Mouse (Mus musculus) hindbrain, embryonic 16.5 days (tissue): ENCODE data around the gene Mxd1. TPM values are rescaled to one million over a fixed set of nuclear protein-coding genes. Genes with fewer than 3 reads are reported as not detected.

Experiments used
- ATAC-seq: fragments of 200-750 bp; cut with Nextera tagmentation; 2 replicates; pipeline ENCODE4 v1.8.0; 2017; ENCODE audit warnings: moderate TSS enrichment, moderate library complexity
- H3K27ac ChIP-seq: fragments of 300-500 bp; sonication (generic); 2 replicates; pipeline ENCODE4 v1.5.1; 2014; ENCODE audit warnings: low read depth, mild to moderate bottlenecking, control low read depth, low read length, moderate library complexity
- H3K27me3 ChIP-seq: fragments of 300-500 bp; sonication (generic); replicated peaks from 2 replicates; pipeline ENCODE4 v1.6.1; 2014; ENCODE audit warnings: low read length; ENCODE audit not compliant: control insufficient read depth, insufficient read depth
- H3K36me3 ChIP-seq: fragments of 300-500 bp; sonication (generic); 2 replicates; pipeline ENCODE4 v1.6.1; 2014; ENCODE audit warnings: mild to moderate bottlenecking, low read length, moderate library complexity, mixed read lengths; ENCODE audit not compliant: control insufficient read depth, insufficient read depth
- H3K4me1 ChIP-seq: fragments of 300-500 bp; sonication (generic); 2 replicates; pipeline ENCODE4 v1.6.1; 2014; ENCODE audit warnings: low read depth, low read length; ENCODE audit not compliant: control insufficient read depth, insufficient read depth
- H3K4me2 ChIP-seq: fragments of 300-500 bp; sonication (generic); 2 replicates; pipeline ENCODE4 v1.6.1; 2014; ENCODE audit warnings: mild to moderate bottlenecking, low read length, control low read depth, moderate library complexity
- H3K4me3 ChIP-seq: fragments of 300-500 bp; sonication (generic); 2 replicates; pipeline ENCODE4 v1.5.1; 2014; ENCODE audit warnings: mild to moderate bottlenecking, low read length, control low read depth, moderate library complexity
- H3K9ac ChIP-seq: fragments of 300-500 bp; sonication (generic); 2 replicates; pipeline ENCODE4 v1.6.1; 2014; ENCODE audit warnings: low read depth, mild to moderate bottlenecking, control low read depth, low read length, moderate library complexity
- H3K9me3 ChIP-seq: fragments of 300-500 bp; sonication (generic); 2 replicates; pipeline ENCODE4 v1.6.1; 2014; ENCODE audit warnings: mild to moderate bottlenecking, low read length, moderate library complexity; ENCODE audit not compliant: control insufficient read depth
- WGBS: fragments of 180-500 bp; shearing (Covaris S2); extraction: QIAGEN DNeasy Blood & Tissue Kit; methylation state at CpG from one replicate; pipeline ENCODE4 v1.1.7; 2014; 5-methylcytosine and 5-hydroxymethylcytosine counted together
- polyA plus RNA-seq: library from polyadenylated mRNA; unstranded; fragments of >200 nt; fragmentation: Nextera tagmentation; extraction: Ambion mirVana; gene quantifications from 2 replicates; pipeline ENCODE4 v1.2.1, GENCODE M21; 2015

Mxd1 gene
- polyA plus RNA-seq, 1 experiment from 2014 or later = 16.1 TPM

DNA sequence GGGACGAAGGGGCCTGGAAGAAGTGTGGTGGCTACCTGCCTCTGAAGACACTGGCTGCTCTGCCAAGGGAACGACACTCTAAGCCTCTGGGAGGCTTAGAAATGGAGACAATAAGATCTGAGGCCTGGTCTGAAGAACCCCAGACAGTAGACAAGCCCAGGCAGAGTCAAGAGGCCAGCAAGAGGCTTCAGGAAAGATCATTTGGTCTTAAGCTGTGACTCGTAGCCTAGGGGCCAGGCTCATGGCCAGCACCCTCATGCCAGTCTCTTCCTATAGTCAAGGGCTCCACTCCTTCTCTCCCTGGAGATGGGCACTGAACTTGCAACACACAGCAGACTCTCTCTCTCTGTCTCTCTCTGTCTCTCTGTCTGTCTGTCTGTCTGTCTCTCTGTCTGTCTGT lies 28.8 kb downstream of the Mxd1 start:
- no peaks in the 10 kb centered on the region for H3K9me3 ChIP-seq
- no peaks in the 10 kb centered on the region for H3K27me3 ChIP-seq
- no peaks in the 10 kb centered on the region for H3K36me3 ChIP-seq
- H3K4me2 ChIP-seq = no peak overlapping the region
- no peak overlapping the region for H3K9ac ChIP-seq
- no peak for ATAC-seq
- WGBS = 83% methylated on average over 3 of the region's 3 CpGs
- no peak overlapping the region for H3K4me3 ChIP-seq
- no peak overlapping the region for H3K27ac ChIP-seq
- H3K4me1 ChIP-seq = no peaks in the 10 kb centered on the region

DNA sequence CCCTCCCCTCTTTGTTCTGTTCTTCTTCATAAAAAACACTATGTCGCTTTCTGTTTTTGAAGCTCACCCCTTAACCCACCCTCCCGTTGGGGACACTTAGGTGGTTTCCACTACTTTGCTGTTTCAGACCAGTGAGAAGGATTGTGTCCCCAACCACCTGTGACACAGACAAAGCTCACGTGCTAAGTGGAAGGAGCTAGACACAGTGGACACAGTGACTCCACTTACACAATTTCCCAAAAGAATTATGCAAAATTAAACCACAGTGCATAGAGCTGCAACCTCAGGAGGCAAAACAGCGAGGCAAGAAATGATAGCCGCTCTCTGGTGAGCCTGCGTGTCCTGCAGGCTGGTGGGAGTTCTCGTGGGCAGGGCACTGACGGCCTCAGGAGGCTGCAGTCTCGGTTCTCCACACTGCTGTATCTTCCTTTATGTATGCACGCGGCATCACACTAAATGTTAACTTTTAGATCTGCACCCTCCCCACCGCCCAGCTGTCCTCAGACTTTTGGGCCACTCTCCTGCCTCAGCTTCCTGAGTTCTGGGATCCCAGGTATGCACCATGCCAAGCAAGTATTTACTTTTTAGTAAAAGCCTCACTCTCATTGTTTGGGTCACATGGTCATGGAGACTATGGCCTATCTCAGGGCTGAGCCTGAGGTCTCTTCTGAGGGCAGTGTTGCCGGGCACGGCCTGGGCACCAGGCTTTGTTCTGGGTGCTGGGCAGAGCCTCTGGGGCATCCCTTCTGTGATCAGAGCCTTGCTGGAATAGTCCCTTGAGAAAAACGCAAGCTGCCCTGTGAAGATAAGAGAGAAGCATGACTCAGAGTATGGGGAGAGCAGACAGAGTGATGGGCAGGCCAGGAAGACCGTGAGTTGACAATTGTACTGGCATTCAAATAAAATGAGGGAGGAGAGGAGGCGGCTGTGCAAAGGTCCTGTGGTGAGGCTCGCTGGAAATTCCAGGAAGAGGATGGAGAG lies 29.5 kb downstream of the Mxd1 start:
- ATAC-seq = no peak
- 83% methylated on average over 18 of the region's 18 CpGs for WGBS

DNA sequence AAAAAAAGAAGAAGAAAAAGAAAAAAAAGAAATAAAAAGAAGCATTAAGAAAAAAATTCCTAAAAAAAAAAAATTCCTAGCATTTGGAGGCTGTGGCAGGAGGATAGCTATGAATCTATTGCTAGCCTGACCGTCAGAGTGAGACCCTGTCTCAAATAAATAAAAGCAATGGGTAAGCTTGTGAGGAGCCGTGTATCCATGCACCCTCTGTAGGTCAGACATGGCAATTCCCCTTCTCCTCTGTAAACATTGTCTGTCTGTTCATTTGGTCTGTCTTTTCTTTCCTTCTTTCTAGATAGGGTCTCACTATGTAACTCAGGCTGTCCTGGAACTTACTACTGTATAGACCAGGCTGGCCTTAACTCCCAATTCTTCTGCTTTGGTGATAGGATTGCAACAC lies 30.5 kb downstream of the Mxd1 start:
- no peaks in the 10 kb centered on the region for H3K4me1 ChIP-seq
- no peak overlapping the region for H3K27ac ChIP-seq
- H3K36me3 ChIP-seq = no peaks in the 10 kb centered on the region
- WGBS = 24% methylated on average over 2 of the region's 2 CpGs
- H3K27me3 ChIP-seq = no peaks in the 10 kb centered on the region
- ATAC-seq = no peak
- no peak overlapping the region for H3K4me2 ChIP-seq
- H3K9ac ChIP-seq = no peak overlapping the region
- H3K9me3 ChIP-seq = no peaks in the 10 kb centered on the region
- H3K4me3 ChIP-seq = no peak overlapping the region

More for the DNA sequence above, 29.5 kb downstream of the Mxd1 start:
- Histone ChIP-seq H3K4me2 (no peak overlapping the region), H3K9ac (no peak overlapping the region), H3K27ac (no peak overlapping the region), H3K36me3 (no peaks in the 10 kb centered on the region), H3K4me1 (no peaks in the 10 kb centered on the region), H3K9me3 (no peaks in the 10 kb centered on the region), H3K4me3 (no peak overlapping the region), H3K27me3 (no peaks in the 10 kb centered on the region)

DNA sequence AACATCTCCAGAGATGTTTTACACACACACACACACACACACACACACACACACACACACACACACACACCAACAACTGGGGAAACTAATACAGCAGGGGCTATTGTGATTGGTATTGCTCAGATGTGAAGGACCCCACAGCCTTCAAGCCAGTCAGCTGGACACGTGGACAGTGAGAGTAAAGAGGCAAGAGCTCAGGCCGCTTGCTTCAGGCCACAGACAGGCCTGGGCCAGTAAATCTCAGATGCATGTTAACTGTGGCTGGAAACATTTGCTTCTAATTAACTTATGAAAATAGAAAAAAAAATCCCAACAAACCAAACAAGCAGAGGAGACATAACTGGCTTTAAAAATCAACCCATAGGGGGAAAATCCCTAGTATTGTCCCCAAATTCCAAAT lies 31.1 kb downstream of the Mxd1 start:
- WGBS = 79% methylated on average over 2 of the region's 2 CpGs

DNA sequence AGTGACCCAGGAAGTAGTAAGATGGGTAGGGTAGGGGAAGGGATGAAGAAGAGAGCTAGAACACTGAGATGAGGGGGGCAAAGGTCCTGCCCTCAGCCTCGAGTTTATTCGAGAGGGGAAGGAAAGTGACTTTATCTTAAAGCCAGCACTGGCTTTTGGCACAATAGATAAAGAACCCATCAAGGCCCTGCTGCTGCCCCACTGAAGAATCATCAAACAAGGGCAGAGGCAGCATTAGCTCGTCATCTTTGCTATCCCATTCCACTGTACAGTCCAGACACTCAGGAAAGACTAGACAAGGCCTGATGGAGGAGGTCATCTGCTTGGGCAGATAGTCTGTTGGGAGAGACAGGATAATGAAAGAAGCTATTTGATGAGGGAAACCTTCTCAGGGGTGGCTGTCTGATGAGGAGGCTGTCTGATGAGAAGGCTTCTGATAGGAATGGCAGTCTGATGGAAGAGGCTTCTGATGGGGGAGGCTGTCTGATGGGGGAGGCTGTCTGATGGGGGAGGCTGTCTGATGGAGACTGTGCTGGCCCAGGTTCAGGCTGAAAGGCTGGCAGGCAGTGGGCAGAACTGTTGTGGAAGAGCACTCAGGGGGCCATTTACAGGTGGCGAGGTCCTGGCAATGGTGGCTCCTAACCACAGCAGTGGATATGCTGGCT lies 31.7 kb downstream of the Mxd1 start:
- Histone ChIP-seq H3K27ac (no peak overlapping the region), H3K4me2 (no peak overlapping the region), H3K4me3 (no peak overlapping the region), H3K9ac (no peak overlapping the region), H3K36me3 (no peaks in the 10 kb centered on the region), H3K4me1 (no peaks in the 10 kb centered on the region), H3K27me3 (no peaks in the 10 kb centered on the region), H3K9me3 (no peaks in the 10 kb centered on the region)
- ATAC-seq = no peak
- 66% methylated on average over 4 of the region's 4 CpGs for WGBS

More for the DNA sequence above, 31.1 kb downstream of the Mxd1 start:
- H3K36me3 ChIP-seq = no peaks in the 10 kb centered on the region
- no peaks in the 10 kb centered on the region for H3K9me3 ChIP-seq
- no peak overlapping the region for H3K9ac ChIP-seq
- H3K27me3 ChIP-seq = no peaks in the 10 kb centered on the region
- H3K4me1 ChIP-seq = no peaks in the 10 kb centered on the region
- no peak overlapping the region for H3K27ac ChIP-seq
- no peak overlapping the region for H3K4me3 ChIP-seq
- H3K4me2 ChIP-seq = no peak overlapping the region
- no peak for ATAC-seq

DNA sequence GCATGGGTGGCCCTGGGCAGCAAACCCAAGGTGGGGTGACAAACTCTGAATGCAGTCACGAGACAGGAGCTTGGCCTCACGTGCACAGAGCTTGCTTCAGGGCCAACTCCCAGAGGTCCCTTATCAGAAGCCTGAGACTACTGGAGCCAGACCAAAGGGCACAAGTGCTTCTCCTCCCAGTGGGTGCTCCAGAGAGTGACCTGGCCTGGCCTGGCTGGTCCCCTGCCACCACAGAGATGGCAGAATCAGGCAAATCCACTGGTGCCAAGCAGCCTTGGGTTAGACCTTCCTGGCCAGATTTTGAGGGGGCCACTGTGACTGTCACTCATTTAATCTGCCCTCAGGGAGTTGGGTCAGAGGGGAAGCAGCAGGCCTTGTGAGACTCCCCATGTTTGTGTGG lies 32.5 kb downstream of the Mxd1 start:
- Histone ChIP-seq H3K9me3 (no peaks in the 10 kb centered on the region), H3K4me1 (no peaks in the 10 kb centered on the region), H3K9ac (no peak overlapping the region), H3K27me3 (no peaks in the 10 kb centered on the region), H3K27ac (no peak overlapping the region), H3K4me2 (no peak overlapping the region), H3K4me3 (no peak overlapping the region), H3K36me3 (no peaks in the 10 kb centered on the region)
- 66% methylated on average over 2 of the region's 2 CpGs for WGBS
- ATAC-seq = no peak

DNA sequence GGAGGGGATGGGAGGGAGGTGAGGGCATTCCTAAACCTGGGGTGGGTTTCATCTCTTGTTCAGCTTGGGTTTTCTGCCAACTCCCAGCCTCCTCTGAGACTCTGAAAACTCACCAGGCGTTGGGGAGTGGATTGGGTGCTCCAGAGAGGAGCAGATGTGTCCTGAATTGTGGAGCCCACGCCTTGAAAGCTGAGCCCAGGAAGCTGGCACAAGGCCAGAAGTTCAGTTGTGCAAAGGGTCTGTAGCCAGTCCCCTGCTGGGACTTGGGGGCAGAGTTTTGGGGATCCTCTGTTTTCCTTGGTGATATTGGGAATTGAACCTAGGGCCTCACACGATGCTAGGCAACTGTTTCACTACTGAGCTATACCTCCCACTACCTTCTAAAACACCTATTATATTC lies 38.8 kb downstream of the Mxd1 start:
- no peak overlapping the region for H3K4me3 ChIP-seq
- no peak for ATAC-seq
- 55% methylated on average over 3 of the region's 3 CpGs for WGBS
- no peaks in the 10 kb centered on the region for H3K36me3 ChIP-seq
- no peaks in the 10 kb centered on the region for H3K27me3 ChIP-seq
- no peaks in the 10 kb centered on the region for H3K4me1 ChIP-seq
- H3K9me3 ChIP-seq = no peaks in the 10 kb centered on the region
- H3K9ac ChIP-seq = no peak overlapping the region
- no peak overlapping the region for H3K4me2 ChIP-seq
- no peak overlapping the region for H3K27ac ChIP-seq

DNA sequence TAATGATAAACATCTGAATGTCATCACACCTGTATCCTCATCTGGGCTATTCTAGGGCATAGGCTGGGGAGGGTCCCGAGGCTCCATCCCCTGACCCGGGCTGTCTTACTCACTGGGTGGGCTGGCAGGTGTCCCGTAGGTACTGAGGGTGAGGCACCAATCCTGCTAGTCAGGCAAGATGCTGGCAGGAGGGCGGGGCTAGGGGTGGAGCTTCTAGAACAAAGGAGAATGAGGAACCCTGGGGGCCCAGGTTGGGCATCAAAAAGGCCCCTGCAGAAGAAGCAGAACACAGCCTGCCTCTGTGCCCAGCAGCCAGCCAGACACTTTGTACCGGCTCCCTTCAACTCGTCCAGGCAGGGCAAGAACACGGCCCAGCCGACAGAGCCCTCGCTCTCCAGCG lies 41.0 kb downstream of the Mxd1 start, which contains the start of gene Asprv1:
Gene Asprv1, plus strand, starts transcription at position 219 of the 400 bp plus-strand sequence.
- Histone ChIP-seq H3K27me3 (no peaks in the 10 kb centered on the region), H3K9ac (no peak within 1 kb of the TSS), H3K9me3 (no peaks in the 10 kb centered on the region), H3K27ac (no peak within 1 kb of the TSS), H3K4me1 (no peaks in the 10 kb centered on the region), H3K4me2 (no peak within 1 kb of the TSS), H3K36me3 (no peaks in the 10 kb centered on the region), H3K4me3 (no peak within 1 kb of the TSS)
- 59% methylated on average over 10 of the region's 10 CpGs for WGBS
- no peak for ATAC-seq
